Mouse (Mus musculus): ENCODE data around the gene Eif3a. TPM values are rescaled to one million over a fixed set of nuclear protein-coding genes. Genes with fewer than 3 reads are reported as not detected.

Eif3a gene
- polyA plus RNA-seq (2015; fragmentation: Nextera tagmentation; extraction: Ambion mirVana), result 106 and 124 TPM in 2 replicates

GRCm38 (mm10) chr19:60790551-60791161 lies at the start of gene Eif3a:
TSS of gene Eif3a (minus strand) at chr19:60790658.
- H3K27ac ChIP-seq (replicated peaks), result peak within 1 kb of the TSS; percentile 97
- H3K4me2 ChIP-seq, result peak within 1 kb of the TSS; percentile 88
- under 1% methylated on average over 56 of the region's 57 CpGs for WGBS
- peak within 1 kb of the TSS; percentile 100 for H3K4me3 ChIP-seq
- H3K9ac ChIP-seq, result peak within 1 kb of the TSS; percentile 100
- ATAC-seq (ENCODE audit: low read depth), result peak; percentile 96
- no peaks in the 10 kb centered on the region for H3K27me3 ChIP-seq
- peaks cover 38% of the 10 kb centered on the region for H3K4me1 ChIP-seq (replicated peaks)
- H3K36me3 ChIP-seq, result no peaks in the 10 kb centered on the region
- no peaks in the 10 kb centered on the region for H3K9me3 ChIP-seq

DNA sequence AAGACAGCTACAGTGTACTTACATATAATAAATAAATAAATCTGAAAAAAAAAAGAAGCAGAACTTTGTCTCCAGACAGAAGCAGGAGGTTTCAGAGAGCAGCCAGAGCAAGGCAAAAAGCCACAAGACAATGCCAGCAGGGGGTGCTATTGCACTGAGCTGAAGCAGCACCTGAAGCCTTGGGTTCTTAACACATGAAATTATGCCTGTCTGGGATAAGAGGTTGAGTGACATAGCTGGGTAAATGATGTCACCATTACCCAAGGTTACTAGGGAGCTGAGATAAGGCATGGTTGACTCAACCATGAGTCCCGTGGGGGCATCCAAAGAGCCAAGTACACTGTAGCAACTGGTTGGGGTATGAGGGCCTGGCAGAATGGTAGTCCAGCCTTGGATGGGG lies 47.3 kb upstream of the Eif3a start:
- H3K9me3 ChIP-seq, result no peaks in the 10 kb centered on the region
- WGBS, result 91% methylated on average over 1 of the region's 1 CpGs
- H3K36me3 ChIP-seq, result peaks cover 82% of the 10 kb centered on the region
- no peak overlapping the region for H3K9ac ChIP-seq
- no peak overlapping the region for H3K27ac ChIP-seq (replicated peaks)
- no peaks in the 10 kb centered on the region for H3K27me3 ChIP-seq
- H3K4me1 ChIP-seq (replicated peaks), result no peaks in the 10 kb centered on the region
- H3K4me3 ChIP-seq, result no peak overlapping the region
- ATAC-seq (ENCODE audit: low read depth), result no peak
- H3K4me2 ChIP-seq, result no peak overlapping the region

- no peak overlapping the region for H3K4me2 ChIP-seq
- peaks cover 73% of the 10 kb centered on the region for H3K36me3 ChIP-seq
- no peak overlapping the region for H3K9ac ChIP-seq
- H3K4me1 ChIP-seq (replicated peaks), result no peaks in the 10 kb centered on the region
- H3K4me3 ChIP-seq, result no peak overlapping the region
- WGBS, result 93% methylated on average over 6 of the region's 6 CpGs
- H3K9me3 ChIP-seq, result no peaks in the 10 kb centered on the region
- no peak for ATAC-seq (ENCODE audit: low read depth)
- H3K27me3 ChIP-seq, result no peaks in the 10 kb centered on the region
- no peak overlapping the region for H3K27ac ChIP-seq (replicated peaks)
These were observed 28.2 kb upstream of the Eif3a start for GRCm38 (mm10) chr19:60818677-60819076.

DNA sequence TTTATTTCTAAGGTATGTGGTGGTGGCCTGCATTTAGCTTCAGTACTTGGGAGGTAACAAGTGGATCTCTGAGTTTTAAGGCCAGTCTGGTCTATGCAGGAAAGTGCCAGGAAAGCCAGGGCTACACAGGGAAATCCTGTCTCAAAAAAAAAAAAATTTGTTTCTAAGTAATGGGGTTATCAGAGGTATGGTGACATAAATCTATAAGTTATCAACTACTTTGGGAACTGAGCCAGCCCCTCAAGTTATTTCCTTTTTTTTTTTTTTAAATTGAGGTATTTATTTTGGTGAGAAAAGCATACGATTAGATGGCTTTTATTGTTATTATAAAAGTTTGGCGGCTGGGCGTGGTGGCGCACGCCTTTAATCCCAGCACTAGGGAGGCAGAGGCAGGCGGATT lies 22.7 kb upstream of the Eif3a start:
- Histone ChIP-seq H3K4me1 (replicated peaks) (peaks cover 14% of the 10 kb centered on the region), H3K36me3 (peaks cover 25% of the 10 kb centered on the region), H3K9me3 (no peaks in the 10 kb centered on the region), H3K9ac (no peak overlapping the region), H3K4me3 (no peak overlapping the region), H3K4me2 (no peak overlapping the region), H3K27me3 (no peaks in the 10 kb centered on the region), H3K27ac (replicated peaks) (no peak overlapping the region)
- no peak for ATAC-seq (ENCODE audit: low read depth)
- 96% methylated on average over 6 of the region's 6 CpGs for WGBS

DNA sequence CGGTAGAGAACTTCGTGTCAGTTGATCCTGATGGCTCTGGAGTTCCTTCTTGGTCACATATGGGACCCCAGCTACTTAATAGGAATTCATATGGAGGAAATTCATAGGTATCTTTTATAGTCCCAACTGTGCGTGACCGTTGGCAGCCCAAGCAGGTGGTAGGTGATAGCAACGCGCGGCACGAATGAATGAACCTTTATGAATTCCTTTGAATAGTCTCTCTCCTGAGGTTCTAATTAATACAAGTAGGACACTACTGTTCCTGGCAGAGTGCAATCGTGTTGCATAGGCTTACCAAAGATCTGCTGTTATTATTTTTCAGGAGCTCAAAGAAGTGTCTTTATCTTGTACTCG lies 21.6 kb upstream of the Eif3a start:
- peak overlapping the region; percentile 74 for H3K4me2 ChIP-seq
- H3K9ac ChIP-seq, result peak overlapping the region; percentile 80
- peak overlapping the region; percentile 59 for H3K4me3 ChIP-seq
- no peak; the same call in 1 of the 2 replicates for ATAC-seq (ENCODE audit: low read depth)
- H3K27ac ChIP-seq (replicated peaks), result peak overlapping the region; percentile 67; the same call in 1 of the 2 replicates
- peaks cover 14% of the 10 kb centered on the region for H3K4me1 ChIP-seq (replicated peaks)
- 15% methylated on average over 10 of the region's 10 CpGs for WGBS
- peaks cover 19% of the 10 kb centered on the region for H3K36me3 ChIP-seq
- H3K9me3 ChIP-seq, result no peaks in the 10 kb centered on the region
- H3K27me3 ChIP-seq, result no peaks in the 10 kb centered on the region

DNA sequence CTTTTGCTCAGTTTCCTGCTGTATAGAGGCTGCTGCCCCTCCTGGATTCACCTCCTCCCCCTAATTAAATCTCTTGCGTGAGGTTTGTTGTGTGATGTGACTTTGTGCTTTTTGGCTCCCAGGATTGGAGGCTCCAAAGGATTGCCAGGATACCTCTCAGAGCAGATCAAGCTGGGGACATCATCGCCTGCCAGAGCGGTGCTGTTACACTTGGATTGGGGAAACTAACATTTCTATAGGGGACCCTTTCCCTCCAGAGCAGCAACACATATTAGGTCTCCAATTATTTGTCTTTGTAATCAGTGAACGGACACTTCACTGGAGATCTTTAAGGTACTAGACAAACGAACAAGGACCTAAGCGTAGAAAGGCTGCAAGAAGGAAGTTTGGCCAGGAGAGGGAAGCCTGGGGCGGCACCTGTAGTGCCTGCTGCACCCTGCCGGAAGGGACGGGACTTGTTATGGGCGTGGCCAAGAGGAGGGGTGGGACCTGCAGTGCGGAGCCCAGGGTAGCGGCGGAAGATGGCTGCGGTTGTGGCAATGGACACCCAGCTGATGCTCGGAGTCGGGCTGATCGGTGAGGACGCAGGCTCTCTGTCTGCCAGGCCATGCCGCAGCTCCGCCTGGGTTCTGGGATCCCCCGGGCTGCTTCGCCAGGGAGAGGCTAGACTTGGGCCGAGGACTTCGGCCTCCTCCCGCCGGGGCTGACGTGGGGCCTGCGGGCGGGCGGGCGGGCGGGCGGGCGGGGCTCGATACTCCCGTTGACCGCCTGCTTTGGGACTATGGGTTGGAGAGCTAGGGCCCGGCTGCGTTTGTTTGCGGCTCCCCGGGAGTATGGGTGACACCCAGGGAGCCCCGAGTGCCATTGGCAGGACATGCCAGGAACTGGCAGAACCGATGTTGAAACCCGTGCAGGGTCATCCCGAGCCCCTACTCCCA lies 20.9 kb upstream of the Eif3a start, which contains the start of gene Fam45a:
Gene Fam45a (plus strand): TSS at position 488 of the 938 bp plus-strand sequence.
- H3K9me3 ChIP-seq, result no peaks in the 10 kb centered on the region
- 3% methylated on average over 38 of the region's 45 CpGs for WGBS
- peaks cover 14% of the 10 kb centered on the region for H3K36me3 ChIP-seq
- H3K4me2 ChIP-seq, result peak within 1 kb of the TSS; percentile 74
- peak within 1 kb of the TSS; percentile 59 for H3K4me3 ChIP-seq
- peak within 1 kb of the TSS; percentile 80 for H3K9ac ChIP-seq
- peak; percentile 100 for ATAC-seq (ENCODE audit: low read depth)
- H3K27me3 ChIP-seq, result no peaks in the 10 kb centered on the region
- H3K27ac ChIP-seq (replicated peaks), result peak within 1 kb of the TSS; percentile 67
- peaks cover 14% of the 10 kb centered on the region for H3K4me1 ChIP-seq (replicated peaks)

DNA sequence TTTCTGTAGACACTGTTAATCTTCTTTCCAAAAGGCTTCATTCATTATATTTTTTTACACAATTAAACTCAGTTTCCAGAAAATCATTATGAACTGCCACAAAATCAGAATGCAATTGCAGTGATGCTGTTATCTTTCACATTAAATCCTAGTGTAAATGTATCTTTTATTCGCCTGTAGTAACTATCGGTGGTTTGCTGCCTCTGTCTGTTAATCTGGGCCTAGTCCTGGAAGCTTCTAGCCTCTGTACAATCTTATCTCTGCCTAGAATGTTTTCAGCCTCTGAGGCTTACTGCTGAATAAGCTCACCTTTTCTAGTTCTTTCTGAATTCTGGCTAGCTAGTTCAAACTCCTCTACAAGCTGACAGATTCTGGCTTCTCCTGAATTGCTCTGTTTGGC lies 19.5 kb upstream of the Eif3a start:
- Histone ChIP-seq H3K9me3 (no peaks in the 10 kb centered on the region), H3K36me3 (peaks cover 4% of the 10 kb centered on the region), H3K9ac (no peak overlapping the region), H3K4me3 (no peak overlapping the region), H3K27ac (replicated peaks) (no peak overlapping the region), H3K4me2 (no peak overlapping the region), H3K4me1 (replicated peaks) (peaks cover 14% of the 10 kb centered on the region), H3K27me3 (no peaks in the 10 kb centered on the region)
- no peak for ATAC-seq (ENCODE audit: low read depth)
- 95% methylated on average over 2 of the region's 2 CpGs for WGBS

GRCm38 (mm10) chr19:60804903-60805302 lies 14.4 kb upstream of the Eif3a start:
- Histone ChIP-seq H3K9me3 (no peaks in the 10 kb centered on the region), H3K4me1 (replicated peaks) (no peaks in the 10 kb centered on the region), H3K4me2 (no peak overlapping the region), H3K27ac (replicated peaks) (no peak overlapping the region), H3K27me3 (no peaks in the 10 kb centered on the region), H3K4me3 (no peak overlapping the region), H3K9ac (no peak overlapping the region), H3K36me3 (no peaks in the 10 kb centered on the region)
- WGBS, result 65% methylated on average over 2 of the region's 2 CpGs
- no peak for ATAC-seq (ENCODE audit: low read depth)

DNA sequence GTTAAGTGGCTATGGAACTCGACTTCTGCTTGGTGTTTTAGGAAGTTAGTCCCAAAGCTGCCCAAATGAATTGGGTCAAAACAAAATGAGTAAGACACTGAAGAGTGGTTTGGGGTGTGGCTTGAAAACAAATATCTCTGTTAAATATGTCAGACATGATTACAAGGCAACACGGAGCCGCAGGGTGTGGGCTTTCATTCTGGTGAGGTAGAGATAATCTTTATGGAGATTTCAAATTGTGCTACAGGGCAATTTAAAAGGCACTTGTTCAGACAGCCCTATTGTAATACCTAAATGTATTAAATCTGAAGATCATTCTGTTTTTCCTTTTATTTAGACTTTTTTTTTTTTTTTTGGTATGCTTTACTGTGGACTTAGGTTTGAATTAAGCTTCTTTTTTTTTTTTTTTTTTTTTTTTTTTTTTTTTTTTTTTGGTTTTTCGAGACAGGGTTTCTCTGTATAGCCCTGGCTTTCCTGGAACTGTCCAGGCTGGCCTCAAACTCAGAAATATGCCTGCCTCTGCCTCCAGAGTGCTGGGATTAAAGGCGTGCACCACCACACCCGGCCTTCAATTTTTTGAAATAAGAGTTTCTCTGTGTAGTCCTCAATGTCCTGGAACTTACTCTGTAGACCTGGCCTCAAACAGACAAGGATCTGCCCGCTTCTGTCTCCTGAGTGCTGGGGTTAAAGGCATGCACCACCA lies 9.6 kb upstream of the Eif3a start:
- ATAC-seq (ENCODE audit: low read depth), result no peak
- Histone ChIP-seq H3K27me3 (no peaks in the 10 kb centered on the region), H3K27ac (replicated peaks) (no peak overlapping the region), H3K9me3 (no peaks in the 10 kb centered on the region), H3K4me1 (replicated peaks) (no peaks in the 10 kb centered on the region), H3K4me2 (no peak overlapping the region), H3K36me3 (no peaks in the 10 kb centered on the region), H3K9ac (no peak overlapping the region), H3K4me3 (no peak overlapping the region)
- 79% methylated on average over 7 of the region's 7 CpGs for WGBS

DNA sequence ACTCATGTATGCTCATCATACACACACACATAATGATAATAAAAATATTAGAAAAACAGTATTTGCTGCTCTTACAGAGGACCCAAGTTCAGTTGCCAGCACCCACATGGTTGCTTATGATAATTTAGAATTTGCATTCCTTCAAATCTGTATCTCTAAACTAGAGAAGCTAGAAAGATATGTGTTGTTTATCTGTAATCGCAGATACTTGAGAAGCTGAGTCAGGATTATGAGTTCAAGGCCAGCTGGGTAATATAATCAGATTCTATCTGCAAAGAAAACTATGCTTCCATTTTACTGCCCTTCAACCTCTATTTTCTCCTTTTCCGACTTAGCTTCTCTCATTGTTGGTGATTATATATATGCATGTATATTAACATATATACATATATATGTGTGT lies 7.0 kb upstream of the Eif3a start:
- Histone ChIP-seq H3K4me3 (no peak overlapping the region), H3K36me3 (no peaks in the 10 kb centered on the region), H3K4me2 (no peak overlapping the region), H3K9me3 (no peaks in the 10 kb centered on the region), H3K27ac (replicated peaks) (no peak overlapping the region), H3K9ac (no peak overlapping the region), H3K4me1 (replicated peaks) (no peaks in the 10 kb centered on the region), H3K27me3 (no peaks in the 10 kb centered on the region)
- no peak for ATAC-seq (ENCODE audit: low read depth)
- WGBS, result 94% methylated on average over 2 of the region's 2 CpGs

DNA sequence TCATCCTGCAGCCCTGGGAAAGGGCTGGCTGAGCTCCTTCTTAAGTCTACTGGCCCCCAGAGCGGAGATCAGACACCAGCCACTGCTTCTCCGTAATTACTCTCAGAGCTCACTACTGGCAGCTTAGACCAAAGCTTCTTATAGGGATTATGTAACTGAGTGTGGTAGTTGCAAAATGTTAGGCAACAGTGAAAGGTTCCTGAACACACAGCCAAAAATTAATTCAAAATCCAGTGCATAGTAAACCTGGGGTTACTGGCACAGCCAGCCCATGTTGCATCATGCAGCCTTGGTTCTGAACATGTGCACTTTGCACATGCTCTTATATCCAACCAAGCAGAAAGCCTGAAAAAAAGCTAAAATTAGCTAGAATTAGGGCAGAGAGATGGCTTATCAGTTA lies 4.8 kb upstream of the Eif3a start:
- no peak overlapping the region for H3K4me2 ChIP-seq
- no peaks in the 10 kb centered on the region for H3K36me3 ChIP-seq
- no peak for ATAC-seq (ENCODE audit: low read depth)
- no peaks in the 10 kb centered on the region for H3K27me3 ChIP-seq
- H3K4me3 ChIP-seq, result no peak overlapping the region
- no peaks in the 10 kb centered on the region for H3K9me3 ChIP-seq
- peaks cover 5% of the 10 kb centered on the region; the same call in 1 of the 2 replicates for H3K4me1 ChIP-seq (replicated peaks)
- H3K27ac ChIP-seq (replicated peaks), result no peak overlapping the region
- WGBS, result 90% methylated on average over 2 of the region's 2 CpGs
- H3K9ac ChIP-seq, result no peak overlapping the region

DNA sequence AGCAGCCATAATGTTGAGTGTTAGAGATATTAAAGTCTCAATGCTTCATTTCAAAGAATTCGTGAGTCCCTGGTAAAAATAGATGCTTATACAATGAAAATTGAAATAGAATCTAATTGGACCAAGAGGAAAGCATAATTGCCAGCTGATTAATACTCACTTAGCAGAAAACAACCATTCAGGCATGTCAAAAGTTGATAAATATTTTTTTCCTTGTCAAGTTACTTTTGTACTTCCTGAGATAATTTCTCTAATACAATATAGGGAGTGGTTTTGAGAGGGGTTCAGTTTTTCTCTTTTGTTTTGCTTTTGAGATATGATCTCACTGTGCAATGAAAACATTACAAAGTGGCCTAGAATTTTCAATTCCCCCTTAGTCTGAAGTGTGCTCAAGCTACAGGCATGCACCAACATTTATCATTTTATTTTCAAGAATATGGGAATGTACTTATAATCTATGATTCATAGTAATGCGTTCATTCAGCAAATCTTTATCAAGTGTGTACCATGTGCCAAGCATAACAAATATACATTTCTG lies 2.8 kb upstream of the Eif3a start:
- ATAC-seq (ENCODE audit: low read depth), result no peak
- H3K27me3 ChIP-seq, result no peaks in the 10 kb centered on the region
- H3K4me3 ChIP-seq, result no peak overlapping the region
- H3K4me1 ChIP-seq (replicated peaks), result peaks cover 17% of the 10 kb centered on the region
- H3K9me3 ChIP-seq, result no peaks in the 10 kb centered on the region
- no peak overlapping the region for H3K9ac ChIP-seq
- no peaks in the 10 kb centered on the region for H3K36me3 ChIP-seq
- H3K4me2 ChIP-seq, result no peak overlapping the region
- 86% methylated on average over 2 of the region's 2 CpGs for WGBS
- no peak overlapping the region for H3K27ac ChIP-seq (replicated peaks)

Data from neural tube, embryonic 13.5 days (tissue).